Mouse (Mus musculus) hindbrain, embryonic 12.5 days (tissue): ENCODE measurements around the gene Dpf1. TPM values are rescaled to one million over a fixed set of nuclear protein-coding genes. Genes with fewer than 3 reads are reported as not detected.

Source experiments
- ATAC-seq: fragments of 200-750 bp; cut with Nextera tagmentation; 2 replicates; pipeline ENCODE4 v1.8.0; 2017; ENCODE audit warnings: moderate TSS enrichment; ENCODE audit not compliant: low FRiP score
- H3K27ac ChIP-seq: fragments of 300-500 bp; sonication (generic); 2 replicates; pipeline ENCODE4 v1.5.1; 2016; ENCODE audit warnings: mild to moderate bottlenecking
- H3K27me3 ChIP-seq: fragments of 300-500 bp; sonication (generic); 2 replicates; pipeline ENCODE4 v1.6.1; 2016; ENCODE audit warnings: mild to moderate bottlenecking
- H3K36me3 ChIP-seq: fragments of 300-500 bp; sonication (generic); 2 replicates; pipeline ENCODE4 v1.6.1; 2016; ENCODE audit warnings: mild to moderate bottlenecking
- H3K4me1 ChIP-seq: fragments of 300-500 bp; sonication (generic); 2 replicates; pipeline ENCODE4 v1.6.1; 2016
- H3K4me2 ChIP-seq: fragments of 300-500 bp; sonication (generic); replicated peaks from 2 replicates; pipeline ENCODE4 v1.6.1; 2016; ENCODE audit warnings: mild to moderate bottlenecking
- H3K4me3 ChIP-seq: fragments of 300-500 bp; sonication (generic); 2 replicates; pipeline ENCODE4 v1.5.1; 2016; ENCODE audit warnings: mild to moderate bottlenecking
- H3K9ac ChIP-seq: fragments of 300-500 bp; sonication (generic); 2 replicates; pipeline ENCODE4 v1.6.1; 2016; ENCODE audit warnings: mild to moderate bottlenecking, moderate library complexity
- H3K9me3 ChIP-seq: fragments of 300-500 bp; sonication (generic); replicated peaks from 2 replicates; pipeline ENCODE4 v1.6.1; 2016; ENCODE audit warnings: mild to moderate bottlenecking
- WGBS: fragments of 180-500 bp; shearing (Covaris S2); methylation state at CpG from one replicate; pipeline ENCODE4 v1.1.7; 2016; 5-methylcytosine and 5-hydroxymethylcytosine counted together
- polyA plus RNA-seq: library from polyadenylated mRNA; unstranded; fragments of >200 nt; fragmentation: Nextera tagmentation; extraction: Ambion mirVana; gene quantifications from 2 replicates; pipeline ENCODE4 v1.2.1, GENCODE M21; 2016

Gene Dpf1
- polyA plus RNA-seq, 1 experiment from 2014 or later: 102 TPM

GRCm38 (mm10) chr7:29354161-29354560, 50.4 kb downstream of the Dpf1 start:
- 93% methylated on average over 8 of the region's 8 CpGs for WGBS
- no peaks in the 10 kb centered on the region for H3K4me1 ChIP-seq
- no peak overlapping the region for H3K27ac ChIP-seq
- H3K27me3 ChIP-seq: no peaks in the 10 kb centered on the region
- peaks cover 41% of the 10 kb centered on the region for H3K36me3 ChIP-seq
- H3K9me3 ChIP-seq: no peaks in the 10 kb centered on the region
- ATAC-seq: no peak
- no peak overlapping the region for H3K4me2 ChIP-seq
- no peak overlapping the region for H3K4me3 ChIP-seq
- H3K9ac ChIP-seq: no peak overlapping the region

GRCm38 (mm10) chr7:29355406-29355805, 51.7 kb downstream of the Dpf1 start:
- Histone ChIP-seq H3K4me2 (no peak overlapping the region), H3K36me3 (peaks cover 36% of the 10 kb centered on the region), H3K4me3 (no peak overlapping the region), H3K4me1 (no peaks in the 10 kb centered on the region), H3K9ac (no peak overlapping the region), H3K27ac (no peak overlapping the region), H3K9me3 (no peaks in the 10 kb centered on the region), H3K27me3 (no peaks in the 10 kb centered on the region)
- WGBS: 93% methylated on average over 8 of the region's 8 CpGs
- ATAC-seq: no peak

- WGBS: 92% methylated on average over 13 of the region's 13 CpGs
These were observed 57.7 kb downstream of the Dpf1 start for GRCm38 (mm10) chr7:29361497-29361896.

GRCm38 (mm10) chr7:29364052-29364451, 60.3 kb downstream of the Dpf1 start:
- ATAC-seq: peak; percentile 24; the same call in 1 of the 2 replicates
- Histone ChIP-seq H3K9ac (no peak overlapping the region), H3K9me3 (no peaks in the 10 kb centered on the region), H3K4me2 (no peak overlapping the region), H3K27me3 (no peaks in the 10 kb centered on the region), H3K4me3 (no peak overlapping the region), H3K27ac (no peak overlapping the region), H3K36me3 (0 out of 2 replicates have a peak, but pooled peaks cover 3% of the 10 kb centered on the region), H3K4me1 (peaks cover 6% of the 10 kb centered on the region)
- 16% methylated on average over 4 of the region's 4 CpGs for WGBS

More at GRCm38 (mm10) chr7:29361497-29361896, 57.7 kb downstream of the Dpf1 start:
- H3K4me1 ChIP-seq: no peaks in the 10 kb centered on the region; the same call in 1 of the 2 replicates
- no peak overlapping the region for H3K9ac ChIP-seq
- ATAC-seq: no peak
- no peak overlapping the region for H3K4me3 ChIP-seq
- no peaks in the 10 kb centered on the region for H3K9me3 ChIP-seq
- H3K4me2 ChIP-seq: no peak overlapping the region
- no peaks in the 10 kb centered on the region for H3K27me3 ChIP-seq
- H3K27ac ChIP-seq: no peak overlapping the region
- H3K36me3 ChIP-seq: peaks cover 9% of the 10 kb centered on the region; the same call in 1 of the 2 replicates

GRCm38 (mm10) chr7:29367166-29368003, 63.6 kb downstream of the Dpf1 start:
- Histone ChIP-seq H3K4me3 (no peak overlapping the region), H3K9ac (0 out of 2 replicates have a peak overlapping the region, but pooled peaks have one; percentile 1), H3K4me2 (no peak overlapping the region), H3K27ac (peak overlapping the region; percentile 72), H3K27me3 (no peaks in the 10 kb centered on the region), H3K4me1 (peaks cover 6% of the 10 kb centered on the region), H3K9me3 (no peaks in the 10 kb centered on the region), H3K36me3 (peaks cover 5% of the 10 kb centered on the region; the same call in 1 of the 2 replicates)
- peak; percentile 83 for ATAC-seq
- WGBS: 75% methylated on average over 13 of the region's 13 CpGs

Other genes starting within 250 kb of the Dpf1 start
- gene Ryr1, start 178.8 kb upstream of the Dpf1 start, polyA plus RNA-seq: 5.2 and 5.7 TPM in 2 replicates
- 0.46 and 1.1 TPM in 2 replicates for gene Rasgrp4, start 169.1 kb upstream of the Dpf1 start, polyA plus RNA-seq
- 20.0 and 21.7 TPM in 2 replicates for gene Fam98c, start 147.7 kb upstream of the Dpf1 start, polyA plus RNA-seq
- 0.46 and 0.56 TPM in 2 replicates for gene Ggn, start 133.7 kb upstream of the Dpf1 start, polyA plus RNA-seq
- 5.9 and 6.4 TPM in 2 replicates for gene Spred3, start 133.5 kb upstream of the Dpf1 start, polyA plus RNA-seq
- 285 and 288 TPM in 2 replicates for gene Psmd8, start 123.2 kb upstream of the Dpf1 start, polyA plus RNA-seq
- 0.72 and 1.0 TPM in 2 replicates for gene Catsperg1, start 89.9 kb upstream of the Dpf1 start, polyA plus RNA-seq
- 1.2 and 1.6 TPM in 2 replicates for gene Kcnk6, start 71.4 kb upstream of the Dpf1 start, polyA plus RNA-seq
- gene Yif1b, start 65.6 kb upstream of the Dpf1 start, polyA plus RNA-seq: 81.9 and 83.4 TPM in 2 replicates
- gene 2200002D01Rik, start 55.5 kb upstream of the Dpf1 start, polyA plus RNA-seq: 1.8 and 2.4 TPM in 2 replicates
- gene Spint2, start 22.0 kb upstream of the Dpf1 start, polyA plus RNA-seq: 42.6 and 63.3 TPM in 2 replicates
- gene Ppp1r14a, start 14.6 kb upstream of the Dpf1 start, polyA plus RNA-seq: 20.8 and 22.4 TPM in 2 replicates
- gene Sipa1l3, start 214.7 kb downstream of the Dpf1 start, polyA plus RNA-seq: 15.9 and 18.3 TPM in 2 replicates